Mouse (Mus musculus) v-Abl transformed pro-B cells (cell line): Measurements from ENCODE around the gene Ddr2.
"Not testable (repeated sequence)": the region's sequence is repeated elsewhere in the genome, so short reads cannot be mapped to it uniquely, and the experiment has no call there.

Experiments
- in situ Hi-C, 2 experiments: fragments of 400-800 bp; cut with MboI; formaldehyde crosslinking; loops; one replicate each; pipeline ENCODE4 v1.15.1; 2025; ENCODE audit not compliant: unreplicated experiment in 2 of 2

The Ddr2 gene

DNA sequence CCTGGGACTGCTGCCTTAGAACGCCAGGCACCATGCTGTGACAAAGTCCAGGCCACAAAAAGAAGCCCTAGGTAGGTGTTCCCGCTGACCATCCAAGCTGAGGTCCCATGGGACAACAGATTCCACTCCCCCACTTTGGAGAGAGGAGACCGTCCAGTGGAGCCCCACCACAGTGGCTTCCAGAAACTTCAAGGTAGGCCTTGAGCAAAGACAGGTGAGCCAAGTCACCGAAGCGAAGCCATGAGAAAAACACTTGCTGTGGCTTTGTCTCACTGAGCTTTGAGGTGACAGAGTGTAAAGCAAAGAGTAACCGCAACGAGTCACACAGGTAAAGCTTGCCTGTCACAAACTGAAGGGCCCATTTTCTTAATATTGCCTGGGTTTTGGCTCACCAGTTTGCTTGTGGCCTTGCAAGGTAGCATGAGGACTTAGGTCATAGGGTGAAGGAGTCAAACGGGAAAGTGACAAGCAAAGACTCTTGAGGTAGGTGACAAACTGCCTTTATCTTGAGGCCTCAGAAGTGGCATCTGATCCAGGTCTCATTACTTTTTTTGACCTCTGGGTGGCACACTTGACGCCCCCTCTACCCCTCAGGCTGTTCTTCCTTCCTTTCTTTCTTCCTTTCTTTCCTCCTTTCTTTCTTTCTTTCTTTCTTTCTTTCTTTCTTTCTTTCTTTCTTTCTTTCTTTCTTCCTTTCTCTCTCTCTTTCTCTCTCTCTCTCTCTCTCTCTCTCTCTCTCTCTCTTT, 65.7 kb downstream of the Ddr2 start:
- in situ Hi-C loops: loop anchor here in 1 of 2 experiments (5.0 kb wide), 1 partner anchor 108 kb away; no protein-coding TSS in a partner anchor

DNA sequence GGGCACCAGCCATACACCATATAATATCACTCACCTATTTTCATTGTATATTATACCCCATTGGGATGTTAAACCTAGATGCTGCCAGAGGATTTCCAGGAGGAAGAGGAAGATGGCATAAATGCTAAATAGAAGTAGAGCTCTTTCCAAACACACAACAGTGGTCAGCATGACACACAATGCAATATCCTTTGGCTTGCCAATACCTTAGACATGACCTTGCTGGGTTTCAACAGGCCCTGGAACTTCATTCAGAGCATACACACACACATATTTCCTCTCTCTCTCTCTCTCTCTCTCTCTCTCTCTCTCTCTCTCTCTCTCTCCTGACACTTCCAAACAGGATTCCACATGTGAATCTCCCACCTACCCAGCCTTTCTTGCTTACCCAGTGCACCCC, 66.8 kb downstream of the Ddr2 start:
- in situ Hi-C loops: loop anchor here in 1 of 2 experiments (5.0 kb wide), 1 partner anchor 106 kb away; no protein-coding TSS in a partner anchor

DNA sequence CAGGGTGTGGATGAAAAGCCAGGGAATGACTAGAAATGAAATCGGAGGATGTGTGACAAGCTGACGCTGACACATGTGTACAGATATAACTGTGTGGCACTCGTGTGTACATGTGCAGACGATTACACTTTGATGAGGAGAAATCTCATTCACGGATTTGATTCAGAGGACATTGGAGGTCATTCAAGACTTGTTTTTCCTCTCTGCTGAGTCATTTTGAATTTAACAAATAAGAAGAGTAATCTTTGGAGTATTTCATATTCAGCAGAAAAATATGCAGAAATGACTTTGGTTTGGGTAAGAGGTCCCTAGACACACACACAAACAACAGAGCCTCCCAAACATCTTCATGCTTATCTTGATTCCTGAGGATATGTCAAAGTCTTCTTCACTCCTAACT, 67.6 kb downstream of the Ddr2 start:
- in situ Hi-C loops: loop anchor here in 1 of 2 experiments (5.0 kb wide), 1 partner anchor 106 kb away; no protein-coding TSS in a partner anchor

DNA sequence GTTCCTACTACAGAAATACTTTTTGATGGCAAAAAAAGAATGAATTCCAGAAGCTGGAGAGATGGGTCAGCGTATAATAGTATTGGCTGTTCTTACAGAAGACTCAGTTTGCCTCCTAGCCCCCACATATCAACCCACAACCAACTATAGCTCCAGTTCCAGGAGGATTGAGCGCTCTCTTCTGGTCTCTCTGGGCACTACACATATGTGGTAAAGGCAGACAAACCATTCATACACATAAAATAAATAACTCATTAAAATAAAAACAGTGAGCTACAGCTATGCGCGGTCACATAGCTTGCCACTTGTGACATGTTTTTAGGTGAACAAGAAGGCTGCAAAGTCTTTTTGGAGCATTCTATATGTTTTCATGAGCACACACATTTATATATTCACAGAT, 71.2 kb downstream of the Ddr2 start:
- in situ Hi-C loops: no loop called here

DNA sequence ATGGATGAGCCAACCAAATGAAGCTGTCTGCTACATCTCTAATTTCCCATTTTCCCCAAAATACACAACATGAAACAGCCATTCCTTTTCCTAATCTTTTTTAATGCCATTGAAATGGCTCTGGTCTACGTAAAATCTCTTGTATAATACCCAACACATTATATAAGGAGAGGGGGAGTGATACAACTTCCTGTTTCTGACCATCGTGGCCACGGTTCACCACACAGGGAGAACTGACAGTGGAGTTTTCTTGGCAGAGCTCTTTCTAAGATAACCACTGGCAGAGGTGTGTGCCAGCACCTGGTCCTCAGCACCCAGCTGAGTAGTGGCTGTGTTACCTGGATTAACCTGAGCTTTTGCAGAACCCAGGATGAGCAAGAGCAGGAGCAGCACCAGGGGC, 75.0 kb downstream of the Ddr2 start:
- in situ Hi-C loops: no loop called here

DNA sequence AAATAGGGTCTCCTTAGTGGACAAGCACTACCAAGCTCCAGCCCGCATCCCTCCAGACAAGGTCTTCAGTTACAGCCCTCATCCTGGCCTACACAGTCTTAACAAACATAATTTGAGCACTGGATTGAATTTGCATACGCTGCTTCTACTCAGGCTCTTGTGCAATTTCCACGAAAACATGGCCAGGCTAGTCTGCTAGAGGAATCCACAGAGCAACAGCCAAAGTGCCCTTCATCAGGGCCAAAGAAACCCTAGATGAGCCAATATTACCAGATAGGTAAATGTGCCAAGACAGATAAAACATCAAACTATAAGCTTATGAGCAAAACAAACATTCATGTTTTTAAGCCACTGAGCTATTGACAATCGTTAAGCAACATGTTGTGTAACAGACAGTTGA, 75.6 kb downstream of the Ddr2 start:
- in situ Hi-C loops: no loop called here

DNA sequence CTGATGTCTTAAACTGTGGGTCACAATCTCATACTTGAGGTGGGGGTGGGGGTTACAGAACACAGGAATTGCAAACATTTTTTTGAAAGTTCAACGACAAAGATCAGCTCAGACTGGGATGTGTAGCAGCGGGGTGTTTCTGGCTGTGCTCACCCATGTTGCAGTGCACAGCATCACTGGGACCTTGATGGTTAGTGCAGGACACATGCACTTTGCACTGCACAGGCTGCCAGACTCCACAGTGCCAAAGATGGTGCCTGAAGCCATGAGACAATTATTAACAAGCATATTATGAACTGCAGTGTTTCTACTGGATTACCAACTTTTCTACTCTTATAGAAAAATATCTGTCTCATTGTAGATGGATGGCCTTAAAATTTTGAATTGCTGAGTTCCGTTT, 78.9 kb downstream of the Ddr2 start:
- in situ Hi-C loops: no loop called here

DNA sequence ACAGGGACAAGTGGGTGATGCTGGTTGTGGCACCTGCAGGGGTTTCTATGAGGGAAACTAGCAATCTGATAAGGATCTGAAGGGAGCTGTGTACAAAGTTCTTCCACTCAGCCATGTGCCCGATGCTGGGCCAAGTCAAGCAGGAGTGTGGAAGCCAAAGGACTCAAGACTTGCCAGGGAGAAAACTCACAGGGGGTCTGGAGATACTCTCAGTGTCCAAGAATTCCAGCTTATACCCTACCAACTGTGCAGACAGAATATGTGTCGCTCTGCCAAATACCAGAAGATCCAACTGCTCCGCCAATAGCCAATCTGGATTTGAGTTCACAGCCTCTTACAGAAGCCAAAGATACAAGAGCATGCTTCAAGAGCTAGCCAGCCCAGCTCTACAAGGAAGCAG, 95.8 kb downstream of the Ddr2 start:
- in situ Hi-C loops: no loop called here

DNA sequence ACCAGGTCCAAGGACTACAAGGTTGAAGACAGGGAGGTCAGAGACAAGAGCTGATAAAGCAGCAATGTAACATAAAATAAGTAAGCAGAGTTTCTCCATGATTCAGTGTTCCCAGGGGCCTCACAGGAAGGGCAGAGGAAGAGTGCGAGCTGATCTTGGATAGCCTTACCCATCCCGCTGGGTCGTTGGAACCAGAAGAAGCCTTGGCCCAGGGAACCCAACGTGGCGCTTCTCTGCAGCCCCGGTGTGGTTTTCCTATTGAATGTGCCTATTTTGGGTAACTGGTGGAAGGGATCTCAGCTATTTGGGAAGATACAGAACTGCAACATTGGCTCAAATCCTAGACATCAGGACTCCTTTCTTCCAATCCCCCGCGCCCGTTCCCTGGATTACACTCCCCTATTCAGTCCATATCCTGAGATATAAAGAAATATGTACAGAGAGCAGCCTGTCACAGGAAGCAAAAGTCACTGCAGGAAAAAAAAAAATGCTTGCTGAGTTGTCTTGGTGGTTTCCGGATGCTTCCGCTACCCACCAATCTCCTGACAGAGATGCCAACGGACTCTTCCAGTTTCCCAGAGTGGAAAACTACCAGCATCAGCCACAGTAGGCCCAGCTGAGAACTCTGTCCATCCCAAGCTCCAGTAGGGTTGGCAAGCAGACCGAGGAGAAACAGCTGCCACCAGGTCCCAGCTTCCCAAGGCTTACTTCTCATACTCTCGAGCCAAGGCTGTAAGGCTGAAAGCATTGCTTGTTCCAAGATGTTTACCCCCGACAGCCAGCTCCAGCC, 99.7 kb downstream of the Ddr2 start:
- in situ Hi-C loops: no loop called here

DNA sequence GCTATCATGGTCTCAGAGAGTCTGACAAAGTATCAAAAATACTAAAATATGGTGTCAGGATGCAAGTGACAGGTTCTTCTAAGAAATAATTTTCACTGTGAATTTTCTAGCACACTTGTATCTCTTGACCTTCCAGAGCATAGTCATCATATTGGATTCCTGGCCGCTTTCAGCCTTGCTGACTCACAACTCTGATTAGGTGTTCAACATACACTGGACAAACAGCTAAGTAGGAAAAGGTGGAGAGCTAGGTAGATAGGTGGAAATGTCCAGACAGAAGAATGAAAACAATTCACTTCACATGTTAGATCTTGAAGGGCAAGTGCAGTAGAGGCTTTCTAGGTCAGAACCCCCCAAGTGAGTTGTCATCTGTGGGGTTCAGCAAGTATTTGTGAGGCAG, 101.3 kb downstream of the Ddr2 start:
- in situ Hi-C loops: no loop called here

DNA sequence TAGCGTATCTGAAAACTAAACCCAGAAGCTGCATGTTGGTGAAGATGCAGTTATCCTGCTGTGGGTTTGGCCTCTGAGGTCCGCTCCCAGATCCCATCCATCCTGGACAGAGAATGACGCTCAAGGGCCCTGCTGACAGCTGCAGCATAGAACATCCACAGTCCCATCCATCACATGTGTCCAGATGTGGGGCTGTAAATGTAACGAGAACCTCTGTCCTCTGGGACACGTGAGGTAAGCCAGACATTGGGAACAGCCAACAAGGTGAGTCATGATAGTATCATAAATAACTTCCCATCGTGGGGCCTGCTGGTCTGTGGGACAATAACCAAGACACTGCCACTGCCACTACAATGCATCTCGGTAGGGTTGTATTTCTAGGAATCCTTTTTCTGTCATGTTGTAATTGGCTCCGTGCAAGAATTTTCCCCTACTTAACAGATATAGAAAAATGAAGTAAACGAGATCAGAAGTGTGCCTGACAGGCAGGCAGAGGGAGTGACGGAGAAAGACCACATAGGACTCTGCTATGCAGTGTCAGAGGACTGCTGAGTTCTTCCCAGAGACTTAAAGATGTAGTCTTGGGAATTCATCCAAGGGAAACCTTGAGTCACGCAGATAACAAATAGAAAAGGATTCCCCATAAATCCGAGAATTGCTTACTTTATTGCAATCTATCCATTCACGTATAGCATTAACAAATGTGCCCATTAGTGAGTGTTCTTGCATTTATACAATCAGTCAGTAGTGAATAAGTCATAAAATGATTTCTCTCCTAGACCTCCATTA, 101.9 kb downstream of the Ddr2 start:
- in situ Hi-C loops: no loop called here

DNA sequence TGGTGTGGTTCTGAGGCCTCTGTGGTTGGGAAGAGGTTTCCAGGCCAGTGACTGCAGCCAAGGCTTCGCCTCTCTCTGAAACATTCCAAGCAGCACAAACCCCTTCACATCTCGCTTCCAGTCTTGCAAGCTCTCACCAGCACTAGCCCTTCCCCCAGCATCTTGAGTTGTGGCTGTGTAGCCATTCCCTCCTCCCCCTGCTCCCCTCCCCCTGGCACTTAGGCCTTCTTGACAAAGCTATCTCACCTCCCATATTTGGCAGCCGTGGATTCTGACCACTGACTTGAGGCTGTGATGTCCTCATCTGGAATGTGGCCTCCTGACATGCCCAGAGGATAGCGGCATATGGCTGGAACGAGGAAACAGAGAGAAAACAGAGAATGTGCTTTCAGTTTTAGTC, 104.0 kb downstream of the Ddr2 start:
- in situ Hi-C loops: no loop called here

DNA sequence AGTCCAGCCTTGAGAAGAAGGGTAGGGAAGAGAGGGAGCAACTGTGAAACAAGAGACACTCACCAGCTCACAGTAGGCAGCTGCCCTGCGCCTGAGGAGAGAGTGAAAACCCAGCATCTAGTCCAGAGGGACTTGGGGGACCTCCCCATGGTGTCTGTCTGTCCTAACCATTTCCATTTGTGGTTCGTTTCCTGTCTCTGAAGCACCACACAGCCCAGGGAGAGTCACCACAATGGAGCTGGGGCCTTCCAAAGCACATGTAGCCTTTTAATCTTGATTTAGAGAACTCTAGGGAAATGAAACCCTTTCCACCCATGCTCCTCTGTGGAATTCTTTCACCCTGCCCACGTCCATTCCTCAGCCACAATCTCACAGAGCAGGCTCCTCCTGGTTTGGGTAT, 105.3 kb downstream of the Ddr2 start:
- in situ Hi-C loops: no loop called here

DNA sequence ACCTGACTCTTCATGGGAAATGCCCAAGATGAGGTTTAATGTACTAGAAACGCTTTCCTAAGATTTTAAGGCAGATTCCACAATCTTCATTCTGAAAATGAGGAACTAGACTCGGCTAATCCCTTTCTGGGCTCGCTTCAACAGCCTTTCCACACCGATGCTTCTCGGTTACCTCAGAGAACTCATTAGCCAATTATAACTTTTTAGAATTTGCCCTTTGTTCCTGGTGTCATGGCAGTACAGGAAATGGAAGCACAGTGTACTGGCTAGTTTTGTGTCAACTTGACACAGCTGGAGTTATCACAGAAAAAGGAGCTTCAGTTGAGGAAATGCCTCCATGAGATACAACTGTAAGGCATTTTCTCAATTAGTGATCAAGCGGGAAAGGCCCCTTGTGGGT, 116.7 kb downstream of the Ddr2 start:
- in situ Hi-C loops: not testable (repeated sequence)

DNA sequence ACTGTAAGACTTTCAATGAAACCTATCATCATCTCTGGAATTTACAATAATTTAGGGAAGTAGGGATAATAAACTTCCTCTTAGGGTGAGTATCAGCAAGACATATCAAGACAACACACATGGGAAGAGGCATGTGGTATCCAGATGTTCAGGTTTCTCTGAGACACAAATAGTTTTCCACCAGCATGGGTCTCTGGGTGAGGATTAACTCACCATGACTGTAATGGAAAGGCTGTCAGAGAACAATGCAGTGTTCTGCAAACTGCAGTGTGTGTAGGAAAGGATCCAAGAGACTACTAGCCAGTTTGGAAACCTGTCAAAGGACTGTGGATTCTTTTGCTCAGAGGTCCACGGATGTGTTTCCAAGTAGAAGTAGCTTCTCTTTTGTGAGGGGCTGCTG, 124.4 kb downstream of the Ddr2 start:
- in situ Hi-C loops: no loop called here

DNA sequence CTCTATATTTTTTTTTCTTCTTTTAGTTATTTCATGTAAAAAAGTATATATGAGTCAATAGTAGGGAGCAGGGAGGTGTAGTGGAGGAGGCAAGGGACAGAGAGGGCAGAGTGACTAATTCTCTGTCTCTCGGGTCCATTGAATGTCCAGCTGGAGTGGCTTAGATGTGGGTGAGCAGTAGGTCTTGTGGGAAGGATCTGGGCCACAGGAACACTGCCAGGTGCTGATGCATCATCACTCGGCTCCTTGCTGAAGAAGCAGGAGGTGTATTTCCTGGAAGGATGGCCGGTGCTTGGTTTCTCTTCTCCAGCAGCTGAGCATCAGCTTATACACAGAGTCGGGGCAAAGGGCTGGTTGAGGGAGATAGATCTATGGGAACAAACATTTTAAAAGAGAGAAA, 132.9 kb downstream of the Ddr2 start:
- in situ Hi-C loops: loop anchor here in 1 of 2 experiments (10.0 kb wide), 1 partner anchor 197 kb away; the partner anchor contains the start of gene Uap1

DNA sequence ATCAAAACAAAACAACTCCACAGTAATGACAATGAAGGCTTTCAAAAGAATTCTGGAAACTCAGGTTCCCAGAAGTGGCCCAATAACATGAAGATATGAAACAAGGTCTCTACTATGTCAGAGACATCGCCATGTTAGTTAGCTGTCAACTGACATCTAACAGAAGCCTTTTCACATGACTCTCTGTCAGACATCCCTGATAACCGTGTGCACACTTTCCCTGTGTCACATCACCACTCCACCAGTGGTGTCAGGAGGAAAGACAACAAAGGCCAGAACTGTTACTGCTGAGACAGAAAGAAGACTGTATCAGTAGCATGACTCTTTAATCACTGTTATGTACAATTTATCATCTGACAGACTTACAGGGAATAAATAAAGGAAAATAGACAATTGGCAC, 138.6 kb downstream of the Ddr2 start:
- in situ Hi-C loops: loop anchor here (10.0 to 25.0 kb wide), 3 partner anchors 203 to 865 kb away; partner anchors contain the start of gene Uap1 (in 1 of the 2)

DNA sequence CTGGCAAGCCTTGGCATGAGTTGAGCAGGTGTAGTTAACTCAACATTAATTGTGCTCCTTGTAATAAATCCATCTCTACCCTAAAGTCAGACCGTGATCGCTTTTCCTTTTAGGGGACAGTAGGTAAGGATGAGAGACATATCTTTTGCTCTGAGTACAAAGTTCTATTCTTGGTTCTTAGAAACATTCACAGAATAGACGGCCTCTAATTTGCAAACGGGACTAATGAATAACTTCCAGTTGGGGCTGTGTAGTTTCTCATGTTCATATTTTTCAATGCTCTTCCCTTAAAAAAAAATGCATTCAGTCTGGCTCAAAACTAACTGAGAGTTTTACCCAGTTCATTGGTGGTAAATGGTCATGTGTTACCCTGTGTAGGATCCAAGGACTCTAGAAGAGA, 139.6 kb downstream of the Ddr2 start:
- in situ Hi-C loops: loop anchor here (10.0 to 25.0 kb wide), 3 partner anchors 204 to 866 kb away; partner anchors contain the start of gene Uap1 (in 1 of the 2)

DNA sequence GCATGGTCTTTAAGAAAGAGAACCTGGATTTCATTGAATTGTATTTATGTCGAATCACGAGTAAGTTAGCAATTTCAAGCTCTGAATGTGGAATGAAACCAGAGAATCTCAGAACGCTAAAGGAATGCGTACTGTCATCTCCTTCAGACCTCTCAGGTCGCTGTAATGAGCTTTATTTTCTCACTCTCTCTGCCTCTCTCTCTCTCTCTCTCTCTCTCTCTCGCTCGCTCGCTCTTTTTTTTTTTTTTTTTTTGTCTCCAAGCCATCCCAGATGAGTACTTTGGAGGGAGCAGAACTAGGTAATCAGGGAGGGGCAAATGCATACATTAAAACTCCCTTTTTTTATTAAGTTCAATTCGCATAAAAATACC, 141.1 kb downstream of the Ddr2 start:
- in situ Hi-C loops: loop anchor here (25.0 kb wide), 2 partner anchors 643 to 868 kb away; no protein-coding TSS in a partner anchor

DNA sequence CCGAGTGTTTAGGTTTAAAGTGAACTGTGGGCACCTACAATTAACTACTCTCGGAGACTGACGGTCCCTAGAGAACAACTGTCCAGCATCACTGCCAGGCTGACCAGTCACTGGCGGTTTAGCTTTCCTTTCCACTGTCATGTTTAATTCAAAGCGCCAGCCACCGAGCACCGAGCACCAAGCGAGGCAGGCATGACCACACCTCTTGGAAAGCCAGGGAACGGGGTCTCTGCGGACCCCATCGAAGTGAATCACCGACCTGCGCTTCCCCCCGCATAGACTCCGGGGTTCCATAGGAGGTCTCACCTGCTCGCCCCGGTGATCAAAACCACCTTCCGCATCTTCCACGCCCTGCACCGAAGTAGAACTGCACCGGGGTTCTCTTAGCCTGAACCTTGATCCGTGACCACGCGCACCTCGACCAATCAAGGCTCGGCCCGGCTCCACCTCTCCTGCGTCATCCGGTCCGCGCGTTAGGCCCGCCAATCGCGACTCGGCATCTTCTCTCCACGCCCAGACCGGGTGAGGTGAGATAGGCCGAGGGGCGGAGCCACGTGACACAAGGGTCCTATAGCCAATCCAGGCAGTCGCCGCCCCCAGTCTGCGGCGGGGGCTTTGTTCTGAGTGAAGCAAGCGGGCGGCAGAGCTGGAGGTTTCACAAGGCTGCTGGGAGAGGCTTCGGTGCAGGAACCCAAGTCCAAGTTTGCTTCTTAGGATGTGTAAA, 141.6 kb downstream of the Ddr2 start, which contains the start of gene Hsd17b7:
Gene Hsd17b7, minus strand, starts transcription at position 450 of the 724 bp plus-strand sequence.
- in situ Hi-C loops: loop anchor here (25.0 kb wide), 2 partner anchors 643 to 868 kb away; no protein-coding TSS in a partner anchor
